In the genomic region with DNA sequence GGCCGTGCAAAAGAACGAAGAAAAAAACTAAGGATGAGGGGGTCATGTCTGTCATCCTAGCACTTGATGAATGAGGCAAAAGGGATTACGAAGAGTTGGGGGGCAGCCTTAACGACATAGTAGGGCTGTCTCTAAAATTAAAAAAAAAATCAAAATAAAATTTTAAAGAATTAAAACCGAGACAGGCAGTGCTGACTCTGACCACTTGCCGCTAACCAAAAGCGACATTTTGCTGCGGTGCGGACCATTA, we compare ENCODE assay signal across 8 mouse cellular contexts. TPM values are rescaled to one million over a fixed set of nuclear protein-coding genes. Genes with fewer than 3 reads are reported as not detected.
DNase-seq lines count a peak whose midpoint lies in the region; ATAC-seq and TF ChIP-seq lines count a peak whose summit lies in the region.

No protein-coding gene starts in this region.

- H3K27ac ChIP-seq in heart, embryonic 14.5 days (replicated peaks in 1 of 2; ENCODE audit: control insufficient read depth in 1 of 2, insufficient read depth in 1 of 2, low read depth in 2 of 2, low read length in 2 of 2): peak overlapping the region; percentile 89 to 99
- H3K27ac ChIP-seq in hindbrain, embryonic 11.5 days (ENCODE audit: low read depth, low read length): peak overlapping the region; percentile 94
- peak overlapping the region; percentile 93 for H3K27ac ChIP-seq in midbrain, embryonic 11.5 days (ENCODE audit: low read depth, low read length)

- peak overlapping the region; percentile 83 to 92 for H3K4me3 ChIP-seq in heart, embryonic 14.5 days (ENCODE audit: control insufficient read depth in 1 of 2, insufficient read depth in 1 of 2, low read depth in 1 of 2, low read length in 2 of 2)
- H3K4me3 ChIP-seq in G1E (ENCODE audit: low read depth, low read length): peak overlapping the region; percentile 94
- H3K4me3 ChIP-seq in hindbrain, embryonic 11.5 days (ENCODE audit: low read depth, low read length): peak overlapping the region; percentile 85
- peak overlapping the region; percentile 90 for H3K4me3 ChIP-seq in midbrain, embryonic 11.5 days (ENCODE audit: low read depth, low read length)

- WGBS in heart, embryonic 14.5 days: 2% methylated on average over 9 of the region's 9 CpGs
- WGBS in hindbrain, embryonic 11.5 days: 2% methylated on average over 9 of the region's 9 CpGs
- WGBS in midbrain, embryonic 11.5 days: 5% methylated on average over 9 of the region's 9 CpGs

- no peak for ATAC-seq in heart, embryonic 14.5 days (ENCODE audit: insufficient number of reproducible peaks, insufficient read depth, low FRiP score, low read depth)
- ATAC-seq in G1E (ENCODE audit: extremely low read depth, insufficient number of reproducible peaks, low FRiP score, poor library complexity, severe bottlenecking): no peak
- no peak; the same call in 1 of the 2 replicates for ATAC-seq in hindbrain, embryonic 11.5 days (ENCODE audit: low FRiP score)
- ATAC-seq in midbrain, embryonic 11.5 days (ENCODE audit: low FRiP score): peak; percentile 0; the same call in 1 of the 2 replicates

- TF ChIP-seq CTCF in G1E (IDR thresholded peaks at IDR 0.05; ENCODE audit: low read depth, low read length): no peak

- peak overlapping the region; percentile 71 for H3K4me2 ChIP-seq in heart, embryonic 14.5 days (ENCODE audit: low read length)
- peak overlapping the region; percentile 97 for H3K4me2 ChIP-seq in hindbrain, embryonic 11.5 days (replicated peaks; ENCODE audit: low read depth, low read length)
- H3K4me2 ChIP-seq in midbrain, embryonic 11.5 days: peak overlapping the region; percentile 72

- H3K9ac ChIP-seq in heart, embryonic 14.5 days (ENCODE audit: low read length): peak overlapping the region; percentile 63
- peak overlapping the region; percentile 29; the same call in 1 of the 2 replicates for H3K9ac ChIP-seq in hindbrain, embryonic 11.5 days (ENCODE audit: low read depth, low read length)
- peak overlapping the region; percentile 59 for H3K9ac ChIP-seq in midbrain, embryonic 11.5 days (ENCODE audit: low read length)

- H3K4me1 ChIP-seq in heart, embryonic 14.5 days (ENCODE audit: control insufficient read depth in 2 of 2, insufficient read depth in 2 of 2, low read length in 2 of 2): peaks cover 20 to 39% of the 10 kb centered on the region in 2 experiments
- H3K4me1 ChIP-seq in G1E (ENCODE audit: insufficient read depth, low read depth, low read length): peaks cover 56% of the 10 kb centered on the region
- peaks cover 6% of the 10 kb centered on the region for H3K4me1 ChIP-seq in hindbrain, embryonic 11.5 days (replicated peaks; ENCODE audit: control insufficient read depth, insufficient read depth, low read length)
- peaks cover 20% of the 10 kb centered on the region for H3K4me1 ChIP-seq in midbrain, embryonic 11.5 days (ENCODE audit: control insufficient read depth, insufficient read depth, low read length)

- DNase-seq in heart, adult 18-20 months: no peak
- no peak for DNase-seq in G1E (ENCODE audit: low spot score)
- DNase-seq in hindbrain, embryonic 11.5 days (ENCODE audit: low spot score): peak; percentile 28
- peak; percentile 85 for DNase-seq in midbrain, embryonic 11.5 days (ENCODE audit: low spot score, missing footprints)
- no peak for DNase-seq in frontal cortex, postnatal 25 days (ENCODE audit: low spot score in 2 of 2)
- no peak for DNase-seq in gastrocnemius, postnatal 10 days
- DNase-seq in retina, embryonic 14.5 days (ENCODE audit: low spot score): no peak

- H3K36me3 ChIP-seq in heart, embryonic 14.5 days (ENCODE audit: control insufficient read depth, insufficient read depth, low read length): no peaks in the 10 kb centered on the region
- H3K36me3 ChIP-seq in G1E (replicated peaks): peaks cover 58% of the 10 kb centered on the region
- no peaks in the 10 kb centered on the region for H3K36me3 ChIP-seq in hindbrain, embryonic 11.5 days (ENCODE audit: control insufficient read depth, insufficient read depth, low read length)
- H3K36me3 ChIP-seq in midbrain, embryonic 11.5 days (ENCODE audit: control insufficient read depth, insufficient read depth, low read length): no peaks in the 10 kb centered on the region

- H3K9me3 ChIP-seq in heart, embryonic 14.5 days (ENCODE audit: control insufficient read depth, low read length): no peaks in the 10 kb centered on the region
- no peaks in the 10 kb centered on the region for H3K9me3 ChIP-seq in G1E (replicated peaks)
- no peaks in the 10 kb centered on the region for H3K9me3 ChIP-seq in hindbrain, embryonic 11.5 days (ENCODE audit: control insufficient read depth, low read length)
- no peaks in the 10 kb centered on the region for H3K9me3 ChIP-seq in midbrain, embryonic 11.5 days (ENCODE audit: control insufficient read depth, low read length)

- H3K27me3 ChIP-seq in heart, embryonic 14.5 days (ENCODE audit: control insufficient read depth, insufficient read depth, low read length): no peaks in the 10 kb centered on the region
- no peaks in the 10 kb centered on the region for H3K27me3 ChIP-seq in G1E (ENCODE audit: insufficient read depth, low read length)
- H3K27me3 ChIP-seq in hindbrain, embryonic 11.5 days (ENCODE audit: control insufficient read depth, insufficient read depth, low read length): no peaks in the 10 kb centered on the region
- H3K27me3 ChIP-seq in midbrain, embryonic 11.5 days (ENCODE audit: control insufficient read depth, insufficient read depth, low read length): no peaks in the 10 kb centered on the region

RNA-seq across cellular contexts. Expression of a gene that starts 1.0 kb away (rescaled TPM):
- polyA plus RNA-seq in heart, embryonic 14.5 days (2014; fragmentation: Nextera tagmentation; extraction: Ambion mirVana): 64.8 and 65.0 TPM in 2 replicates
- total RNA-seq in heart, adult 18-20 months (2021): 100 to 1,000 TPM; 121 to 132 TPM
- total RNA-seq in G1E (2014; fragmentation: Nextera tagmentation) (91.3 and 110 TPM in 2 replicates), G1E (2017) (189 and 193 TPM in 2 replicates)
- polyA plus RNA-seq in G1E (2012): 470 and 513 TPM in 2 replicates
- polyA plus RNA-seq in hindbrain, embryonic 11.5 days (2014; fragmentation: Nextera tagmentation; extraction: Ambion mirVana): 71.1 and 85.6 TPM in 2 replicates
- polyA plus RNA-seq in midbrain, embryonic 11.5 days (2014; fragmentation: Nextera tagmentation; extraction: Ambion mirVana): 73.6 and 86.9 TPM in 2 replicates
- 100 to 1,000 TPM; 121 to 141 TPM for total RNA-seq in gastrocnemius, postnatal 10 days (2021)

RNA-seq across cellular contexts. Expression of a gene that starts 15.8 kb away (rescaled TPM):
- 0.88 and 1.4 TPM in 2 replicates for polyA plus RNA-seq in heart, embryonic 14.5 days (2014; fragmentation: Nextera tagmentation; extraction: Ambion mirVana)
- total RNA-seq in heart, adult 18-20 months (2021): under 1 TPM; 0.15 to 0.46 TPM
- total RNA-seq in G1E (2014; fragmentation: Nextera tagmentation): 1.1 and 2.2 TPM in 2 replicates
- 0.82 and 1.2 TPM in 2 replicates for total RNA-seq in G1E (2017)
- 2.4 and 2.8 TPM in 2 replicates for polyA plus RNA-seq in G1E (2012)
- 1.5 and 1.7 TPM in 2 replicates for polyA plus RNA-seq in hindbrain, embryonic 11.5 days (2014; fragmentation: Nextera tagmentation; extraction: Ambion mirVana)
- polyA plus RNA-seq in midbrain, embryonic 11.5 days (2014; fragmentation: Nextera tagmentation; extraction: Ambion mirVana): 1.9 and 2.2 TPM in 2 replicates
- total RNA-seq in gastrocnemius, postnatal 10 days (2021): 1 to 10 TPM in 1 of 2 experiments, under 1 TPM in 1; 0.45 to 1.2 TPM

RNA-seq across cellular contexts. Expression of a gene that starts 18.9 kb away (rescaled TPM):
- 2.6 and 3.6 TPM in 2 replicates for polyA plus RNA-seq in heart, embryonic 14.5 days (2014; fragmentation: Nextera tagmentation; extraction: Ambion mirVana)
- 1 to 10 TPM; 1.1 to 1.5 TPM for total RNA-seq in heart, adult 18-20 months (2021)
- total RNA-seq in G1E (2014; fragmentation: Nextera tagmentation) (not detected in 2 replicates), G1E (2017) (1.2 and 1.6 TPM in 2 replicates)
- 19.4 and 23.5 TPM in 2 replicates for polyA plus RNA-seq in G1E (2012)
- polyA plus RNA-seq in hindbrain, embryonic 11.5 days (2014; fragmentation: Nextera tagmentation; extraction: Ambion mirVana): 5.8 and 7.4 TPM in 2 replicates
- polyA plus RNA-seq in midbrain, embryonic 11.5 days (2014; fragmentation: Nextera tagmentation; extraction: Ambion mirVana): 5.4 and 6.9 TPM in 2 replicates
- 1 to 10 TPM in 1 of 2 experiments, under 1 TPM in 1; 0.99 to 1.3 TPM for total RNA-seq in gastrocnemius, postnatal 10 days (2021)

RNA-seq across cellular contexts. Expression of a gene that starts 18.9 kb away (rescaled TPM):
- 65.9 and 67.1 TPM in 2 replicates for polyA plus RNA-seq in heart, embryonic 14.5 days (2014; fragmentation: Nextera tagmentation; extraction: Ambion mirVana)
- 10 to 100 TPM; 20.1 to 22.2 TPM for total RNA-seq in heart, adult 18-20 months (2021)
- total RNA-seq in G1E (2014; fragmentation: Nextera tagmentation) (37.5 and 39.4 TPM in 2 replicates), G1E (2017) (12.7 and 12.9 TPM in 2 replicates)
- 72.8 and 87.0 TPM in 2 replicates for polyA plus RNA-seq in G1E (2012)
- polyA plus RNA-seq in hindbrain, embryonic 11.5 days (2014; fragmentation: Nextera tagmentation; extraction: Ambion mirVana): 64.1 and 68.7 TPM in 2 replicates
- polyA plus RNA-seq in midbrain, embryonic 11.5 days (2014; fragmentation: Nextera tagmentation; extraction: Ambion mirVana): 60.2 and 62.3 TPM in 2 replicates
- total RNA-seq in gastrocnemius, postnatal 10 days (2021): 10 to 100 TPM; 18.4 to 23.9 TPM

RNA-seq across cellular contexts. Expression of a gene that starts 31.5 kb away (rescaled TPM):
- polyA plus RNA-seq in heart, embryonic 14.5 days (2014; fragmentation: Nextera tagmentation; extraction: Ambion mirVana): 119 and 141 TPM in 2 replicates
- total RNA-seq in heart, adult 18-20 months (2021): 10 to 100 TPM; 40.6 to 44.8 TPM
- total RNA-seq in G1E (2014; fragmentation: Nextera tagmentation) (12.4 and 14.6 TPM in 2 replicates), G1E (2017) (37.8 and 44.0 TPM in 2 replicates)
- polyA plus RNA-seq in G1E (2012): 574 and 928 TPM in 2 replicates
- polyA plus RNA-seq in hindbrain, embryonic 11.5 days (2014; fragmentation: Nextera tagmentation; extraction: Ambion mirVana): 98.8 and 108 TPM in 2 replicates
- polyA plus RNA-seq in midbrain, embryonic 11.5 days (2014; fragmentation: Nextera tagmentation; extraction: Ambion mirVana): 90.8 and 109 TPM in 2 replicates
- total RNA-seq in gastrocnemius, postnatal 10 days (2021): 10 to 100 TPM; 69.6 to 73.3 TPM

Comparison
In these comparisons a context has a peak if more than half of its experiments do, and no peak if none do; other contexts are left out.
1. DNase-seq: peak in hindbrain, embryonic 11.5 days (single experiment) and midbrain, embryonic 11.5 days (single experiment); none in heart, adult 18-20 months (0 of 2), G1E (single experiment), frontal cortex, postnatal 25 days (0 of 2), gastrocnemius, postnatal 10 days (single experiment) and retina, embryonic 14.5 days (single experiment).
2. Peak in every context shown above with its lines, with median percentiles within 50 percentile points of each other: H3K27ac ChIP-seq, H3K4me2 ChIP-seq, H3K4me3 ChIP-seq and H3K9ac ChIP-seq.